Mouse (Mus musculus) mesoderm, embryonic 11.5 days (tissue): ENCODE measurements around the gene Vwa8.
A peak's percentile ranks its signal among the peaks of the same experiment; 100 is the strongest.

Experiments used
- DNase-seq: peaks from one replicate; pipeline ENCODE4 v3.0.0-alpha.2; 2012; ENCODE audit warnings: low read depth, low spot score

Gene Vwa8

GRCm38 (mm10) chr14:79177754-79178153 is 328.9 kb downstream of the Vwa8 start:
- DNase-seq, result no peak

GRCm38 (mm10) chr14:79178247-79178646 is 329.4 kb downstream of the Vwa8 start:
- DNase-seq, result no peak

- peak; percentile 69 for DNase-seq
These were observed 331.4 kb downstream of the Vwa8 start for GRCm38 (mm10) chr14:79180078-79180730.

- no peak for DNase-seq
These were observed 332.9 kb downstream of the Vwa8 start for GRCm38 (mm10) chr14:79181748-79182147.

GRCm38 (mm10) chr14:79182801-79183200 is 333.9 kb downstream of the Vwa8 start:
- DNase-seq, result no peak

- no peak for DNase-seq
These were observed 334.4 kb downstream of the Vwa8 start for GRCm38 (mm10) chr14:79183261-79183660.

GRCm38 (mm10) chr14:79184071-79184470 is 335.2 kb downstream of the Vwa8 start:
- no peak for DNase-seq

GRCm38 (mm10) chr14:79185018-79185685 is 336.3 kb downstream of the Vwa8 start:
- no peak for DNase-seq

- DNase-seq, result no peak
These were observed 338.1 kb downstream of the Vwa8 start for GRCm38 (mm10) chr14:79186976-79187375.

GRCm38 (mm10) chr14:79196711-79197110 is 347.9 kb downstream of the Vwa8 start:
- DNase-seq, result no peak

GRCm38 (mm10) chr14:79198066-79198465 is 349.2 kb downstream of the Vwa8 start:
- DNase-seq, result no peak

GRCm38 (mm10) chr14:79200133-79200891 is 351.5 kb downstream of the Vwa8 start:
- DNase-seq, result no peak

GRCm38 (mm10) chr14:79200892-79201285 is 352.0 kb downstream of the Vwa8 start:
- no peak for DNase-seq

- no peak for DNase-seq
These were observed 354.0 kb downstream of the Vwa8 start for GRCm38 (mm10) chr14:79202722-79203362.

GRCm38 (mm10) chr14:79203496-79204158 is 354.8 kb downstream of the Vwa8 start:
- peak; percentile 89 for DNase-seq

- no peak for DNase-seq
These were observed 356.0 kb downstream of the Vwa8 start for GRCm38 (mm10) chr14:79204866-79205265.

GRCm38 (mm10) chr14:79206210-79206609 is 357.4 kb downstream of the Vwa8 start:
- DNase-seq, result no peak

- DNase-seq, result no peak
These were observed 359.6 kb downstream of the Vwa8 start for GRCm38 (mm10) chr14:79208468-79208867.

GRCm38 (mm10) chr14:79209813-79210212 is 361.0 kb downstream of the Vwa8 start:
- DNase-seq, result no peak

- DNase-seq, result no peak
These were observed 363.6 kb downstream of the Vwa8 start for GRCm38 (mm10) chr14:79212380-79212991.

GRCm38 (mm10) chr14:79214129-79214528 is 365.3 kb downstream of the Vwa8 start:
- no peak for DNase-seq
